Mouse (Mus musculus): ENCODE results near the gene Cdk11b. TPM values are rescaled to one million over a fixed set of nuclear protein-coding genes. Genes with fewer than 3 reads are reported as not detected.

Cdk11b gene
- polyA plus RNA-seq, 1 experiment from 2014 or later: 41.8 TPM

DNA sequence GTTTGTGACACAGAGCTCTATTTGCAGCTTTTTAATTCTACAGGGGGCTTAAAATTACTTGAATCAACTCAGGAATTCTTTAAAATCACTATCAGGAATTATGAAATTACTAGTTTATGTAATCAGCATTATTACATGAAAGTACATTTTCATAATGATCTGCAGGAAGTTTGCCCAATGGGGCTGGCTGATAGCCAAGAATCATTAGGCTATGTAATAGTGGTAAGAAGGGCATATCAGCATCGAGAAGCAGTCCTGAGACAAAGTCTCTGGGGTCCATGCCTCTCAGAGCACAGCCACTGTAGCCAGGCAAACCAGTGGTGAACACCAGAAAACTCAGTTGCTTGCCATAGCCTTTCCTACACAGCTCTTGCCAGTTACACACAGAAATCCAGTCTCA lies 30.9 kb upstream of the Cdk11b start:
- Histone ChIP-seq H3K27ac (no peak overlapping the region), H3K9ac (no peak overlapping the region), H3K4me1 (replicated peaks) (no peaks in the 10 kb centered on the region), H3K36me3 (peaks cover 15% of the 10 kb centered on the region), H3K9me3 (replicated peaks) (no peaks in the 10 kb centered on the region), H3K4me2 (no peak overlapping the region), H3K27me3 (no peaks in the 10 kb centered on the region), H3K4me3 (no peak overlapping the region)
- 61% methylated on average over 1 of the region's 1 CpGs for WGBS
- no peak for ATAC-seq (replicated peaks; ENCODE audit: insufficient number of reproducible peaks, insufficient read depth, low FRiP score, low read depth)

DNA sequence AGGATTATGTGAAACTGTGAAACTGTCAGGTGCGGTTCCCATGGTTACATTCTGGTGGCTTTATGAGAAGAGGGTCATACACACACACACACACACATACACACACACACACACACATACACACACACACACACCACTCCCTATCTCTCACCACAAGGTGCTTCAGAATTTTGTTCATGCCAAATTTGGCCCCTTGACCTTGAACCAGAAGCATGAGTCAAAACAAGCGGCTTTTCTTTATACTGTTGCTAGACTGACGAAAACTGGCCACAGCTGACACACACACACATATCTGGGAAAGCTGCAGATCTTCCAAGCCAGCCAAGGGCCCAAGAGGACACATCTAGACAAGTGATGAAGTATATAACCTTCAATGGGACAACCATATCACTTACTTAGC lies 28.9 kb upstream of the Cdk11b start:
- 70% methylated on average over 3 of the region's 3 CpGs for WGBS

DNA sequence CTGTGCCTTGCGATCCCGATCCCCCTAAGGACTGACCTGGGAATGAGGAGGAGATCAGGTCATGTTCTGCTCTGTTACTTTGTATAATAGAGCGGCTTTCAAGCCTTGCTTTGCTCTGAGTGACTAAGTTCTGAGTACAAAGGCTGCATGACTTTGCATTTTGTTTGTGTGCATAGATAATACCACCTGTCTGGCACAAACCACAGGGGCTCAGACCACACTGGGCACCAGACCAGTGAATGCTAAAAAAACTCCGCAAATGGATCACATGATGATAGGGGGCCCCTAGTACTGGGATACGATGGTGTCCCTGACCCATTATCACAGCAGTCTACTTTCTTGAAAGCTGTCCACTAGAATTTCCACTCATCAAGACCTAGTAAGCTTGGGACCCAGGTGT lies 28.0 kb upstream of the Cdk11b start:
- 0 out of 2 replicates have a peak, but pooled peaks cover 6% of the 10 kb centered on the region for H3K4me1 ChIP-seq (replicated peaks)
- no peaks in the 10 kb centered on the region for H3K27me3 ChIP-seq
- no peak overlapping the region for H3K9ac ChIP-seq
- no peaks in the 10 kb centered on the region for H3K36me3 ChIP-seq
- no peak overlapping the region for H3K4me3 ChIP-seq
- no peak overlapping the region for H3K27ac ChIP-seq
- 67% methylated on average over 5 of the region's 5 CpGs for WGBS
- no peaks in the 10 kb centered on the region for H3K9me3 ChIP-seq (replicated peaks)
- no peak for ATAC-seq (replicated peaks; ENCODE audit: insufficient number of reproducible peaks, insufficient read depth, low FRiP score, low read depth)
- no peak overlapping the region for H3K4me2 ChIP-seq

More for the DNA sequence above, 28.9 kb upstream of the Cdk11b start:
- no peak overlapping the region for H3K27ac ChIP-seq
- 0 out of 2 replicates have a peak, but pooled peaks cover 5% of the 10 kb centered on the region for H3K4me1 ChIP-seq (replicated peaks)
- H3K36me3 ChIP-seq: no peaks in the 10 kb centered on the region
- H3K4me2 ChIP-seq: no peak overlapping the region
- no peaks in the 10 kb centered on the region for H3K9me3 ChIP-seq (replicated peaks)
- H3K4me3 ChIP-seq: no peak overlapping the region
- H3K27me3 ChIP-seq: no peaks in the 10 kb centered on the region
- no peak overlapping the region for H3K9ac ChIP-seq
- no peak for ATAC-seq (replicated peaks; ENCODE audit: insufficient number of reproducible peaks, insufficient read depth, low FRiP score, low read depth)

DNA sequence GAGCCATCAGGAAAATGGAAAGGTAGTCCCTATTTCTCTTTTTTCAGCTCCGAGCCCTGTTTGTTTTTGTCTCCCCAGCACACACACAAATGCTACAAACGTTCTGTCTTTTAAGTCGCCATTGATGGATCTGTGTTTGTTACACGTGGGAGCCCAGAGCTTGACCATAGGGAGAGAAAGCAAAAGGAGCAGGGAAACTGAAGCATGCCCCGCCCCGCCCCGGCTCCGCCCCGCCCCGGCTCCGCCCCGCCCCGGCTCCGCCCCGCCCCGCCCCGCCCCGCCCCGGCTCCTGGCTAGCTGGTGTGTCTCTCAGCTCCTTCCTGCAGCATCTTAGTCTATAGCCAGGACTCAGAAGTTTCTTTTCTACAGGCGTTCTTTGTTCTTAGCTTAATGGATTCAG lies 26.1 kb upstream of the Cdk11b start:
- H3K9ac ChIP-seq: no peak overlapping the region
- peaks cover 18% of the 10 kb centered on the region for H3K4me1 ChIP-seq (replicated peaks)
- H3K27me3 ChIP-seq: no peaks in the 10 kb centered on the region
- H3K9me3 ChIP-seq (replicated peaks): no peaks in the 10 kb centered on the region
- no peak overlapping the region for H3K4me3 ChIP-seq
- WGBS: 23% methylated on average over 20 of the region's 20 CpGs
- no peak overlapping the region for H3K27ac ChIP-seq
- no peak for ATAC-seq (replicated peaks; ENCODE audit: insufficient number of reproducible peaks, insufficient read depth, low FRiP score, low read depth)
- no peak overlapping the region for H3K4me2 ChIP-seq
- H3K36me3 ChIP-seq: no peaks in the 10 kb centered on the region

DNA sequence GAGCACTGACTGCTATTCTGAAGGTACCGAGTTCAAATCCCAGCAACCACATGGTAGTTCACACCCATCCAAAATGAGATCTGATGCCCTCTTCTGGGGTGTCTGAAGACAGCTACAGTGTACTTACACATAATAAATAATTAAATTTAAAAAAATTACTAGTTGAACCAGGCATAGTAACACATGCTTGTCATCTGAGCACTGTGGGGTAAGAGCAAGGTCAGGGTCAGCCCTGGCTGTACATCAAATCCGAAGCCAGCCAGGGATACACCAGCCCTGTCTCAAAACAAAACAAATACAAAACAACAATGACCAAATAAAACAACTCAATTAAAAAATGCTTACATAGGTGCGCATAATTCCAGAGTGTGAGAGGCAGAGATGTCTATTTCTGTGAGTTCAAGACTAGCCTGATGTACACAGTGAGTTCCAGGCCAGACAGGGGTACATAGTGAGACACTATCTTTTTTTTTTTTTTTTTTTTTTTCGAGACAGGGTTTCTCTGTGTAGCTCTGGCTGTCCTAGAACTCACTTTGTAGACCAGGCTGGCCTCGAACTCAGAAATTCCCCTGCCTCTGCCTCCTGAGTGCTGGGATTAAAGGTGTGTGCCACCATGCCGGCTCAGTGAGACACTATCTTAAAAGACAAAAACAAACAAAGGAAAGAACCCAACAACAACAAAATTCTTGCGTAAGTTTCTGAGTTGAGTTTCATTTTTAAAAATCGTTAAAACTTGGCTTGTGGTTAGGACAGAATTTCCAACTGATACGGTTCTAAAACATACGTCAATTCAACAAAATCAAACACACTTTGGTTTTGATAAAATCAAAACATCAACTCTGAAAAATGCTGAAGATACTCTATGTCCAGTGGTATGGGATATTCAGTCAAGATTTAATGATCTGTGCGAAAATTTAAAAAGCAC lies 24.5 kb upstream of the Cdk11b start:
- Histone ChIP-seq H3K4me3 (peak overlapping the region; percentile 99), H3K4me2 (peak overlapping the region; percentile 96), H3K36me3 (no peaks in the 10 kb centered on the region), H3K27me3 (no peaks in the 10 kb centered on the region), H3K4me1 (replicated peaks) (peaks cover 18% of the 10 kb centered on the region), H3K9ac (peak overlapping the region; percentile 51; the same call in 1 of the 2 replicates), H3K27ac (peak overlapping the region; percentile 99), H3K9me3 (replicated peaks) (no peaks in the 10 kb centered on the region)
- WGBS: 83% methylated on average over 11 of the region's 11 CpGs
- no peak for ATAC-seq (replicated peaks; ENCODE audit: insufficient number of reproducible peaks, insufficient read depth, low FRiP score, low read depth)

DNA sequence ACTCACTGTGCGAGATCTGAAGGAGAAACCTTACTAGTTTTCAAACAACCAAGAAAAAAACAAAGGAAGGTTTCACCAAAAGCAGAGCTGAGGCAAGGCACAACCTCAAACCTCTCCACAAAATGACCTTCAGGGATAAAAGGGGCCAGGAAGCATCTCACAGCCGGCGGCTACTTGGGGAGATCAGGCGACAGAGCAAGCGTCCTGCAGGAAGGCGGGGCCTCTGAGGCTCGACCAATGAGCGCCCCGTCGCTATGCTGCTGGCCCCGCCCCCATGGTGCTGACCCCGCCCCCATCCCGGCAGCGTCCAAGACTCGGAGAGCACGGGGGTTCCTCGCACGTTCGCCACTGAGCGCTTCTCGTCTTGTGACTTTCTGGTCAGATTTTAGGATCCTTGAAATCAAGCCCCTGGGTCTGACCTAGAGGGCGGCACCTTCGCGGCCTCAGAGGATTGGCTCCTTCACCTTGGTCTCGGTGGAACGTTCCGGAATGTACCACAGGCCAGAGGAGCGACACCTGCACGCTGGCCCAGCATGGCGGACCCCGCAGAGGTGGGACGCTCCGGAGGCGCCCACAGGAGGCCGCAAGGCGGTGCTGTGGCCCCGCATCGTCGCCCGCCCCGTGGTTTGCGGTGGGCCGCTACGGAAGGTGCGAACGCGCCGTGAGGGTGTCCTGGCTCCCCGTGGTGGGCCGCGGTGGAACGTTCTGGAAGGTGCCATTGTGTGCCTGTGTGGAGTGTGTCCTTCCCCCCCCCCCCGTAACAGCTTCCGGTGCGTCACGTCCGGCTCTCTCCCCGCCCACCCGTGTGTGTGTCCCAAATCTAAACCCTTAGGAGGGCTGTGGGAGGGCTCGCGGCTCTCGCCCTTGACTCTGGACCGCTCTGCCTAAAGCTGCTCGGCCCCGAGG lies 23.3 kb upstream of the Cdk11b start, which contains the start of gene Slc35e2:
Gene Slc35e2 (plus strand): TSS at position 326 of the 906 bp plus-strand sequence.
- Histone ChIP-seq H3K4me3 (peak within 1 kb of the TSS; percentile 99), H3K4me1 (replicated peaks) (peaks cover 18% of the 10 kb centered on the region), H3K9me3 (replicated peaks) (no peaks in the 10 kb centered on the region), H3K36me3 (peaks cover 3% of the 10 kb centered on the region; the same call in 1 of the 2 replicates), H3K9ac (peak within 1 kb of the TSS; percentile 96), H3K27me3 (no peaks in the 10 kb centered on the region), H3K4me2 (peak within 1 kb of the TSS; percentile 96), H3K27ac (peak within 1 kb of the TSS; percentile 99)
- WGBS: under 1% methylated on average over 61 of the region's 65 CpGs
- peak; percentile 95 for ATAC-seq (replicated peaks; ENCODE audit: insufficient number of reproducible peaks, insufficient read depth, low FRiP score, low read depth)

DNA sequence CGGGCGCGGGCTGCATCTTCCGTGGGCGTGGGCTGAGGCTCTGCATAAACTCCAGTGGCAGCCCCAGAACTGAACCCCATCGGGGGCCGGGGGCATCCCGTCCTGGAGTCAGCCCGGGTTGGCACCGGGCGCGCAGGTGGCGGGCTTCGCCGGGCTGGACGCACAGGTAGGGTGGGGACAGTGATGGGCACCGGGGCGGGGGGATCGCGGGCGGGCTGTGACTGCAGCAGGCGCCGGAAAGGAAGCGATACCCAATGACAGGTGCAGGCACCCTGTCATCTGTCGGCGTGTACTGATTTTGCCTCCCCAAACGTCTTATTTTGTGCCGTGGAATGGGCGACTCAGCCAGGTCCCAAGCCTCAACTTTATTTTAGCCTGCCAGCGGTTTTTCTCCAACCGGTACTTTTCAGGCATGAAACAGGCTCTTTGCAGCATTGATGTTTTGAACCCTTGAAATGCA lies 22.6 kb upstream of the Cdk11b start:
- Histone ChIP-seq H3K4me3 (peak overlapping the region; percentile 99), H3K27me3 (no peaks in the 10 kb centered on the region), H3K9ac (peak overlapping the region; percentile 96), H3K4me2 (peak overlapping the region; percentile 96), H3K27ac (peak overlapping the region; percentile 99), H3K36me3 (peaks cover 3% of the 10 kb centered on the region; the same call in 1 of the 2 replicates), H3K4me1 (replicated peaks) (peaks cover 18% of the 10 kb centered on the region), H3K9me3 (replicated peaks) (no peaks in the 10 kb centered on the region)
- 2% methylated on average over 29 of the region's 31 CpGs for WGBS
- ATAC-seq (replicated peaks; ENCODE audit: insufficient number of reproducible peaks, insufficient read depth, low FRiP score, low read depth): no peak

DNA sequence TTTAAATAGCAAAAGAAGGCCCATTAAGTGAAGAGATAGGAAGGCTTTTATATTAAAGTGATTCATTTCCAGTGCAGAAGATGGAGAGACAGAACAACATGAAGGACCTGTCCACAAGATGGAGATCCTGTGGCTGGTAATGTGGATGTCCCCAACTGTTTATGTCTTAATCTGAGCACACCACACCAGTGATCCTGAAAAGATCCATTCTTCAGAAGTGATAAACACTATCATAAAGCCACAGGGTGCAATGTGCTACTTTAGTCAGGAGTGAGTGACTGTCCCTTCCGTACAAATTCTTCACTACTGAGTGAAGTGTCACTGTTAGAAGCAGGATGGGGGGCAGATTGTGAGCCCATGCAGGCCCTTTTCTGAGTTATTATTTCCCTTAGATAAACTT lies 21.9 kb upstream of the Cdk11b start:
- H3K4me3 ChIP-seq: peak overlapping the region; percentile 99; the same call in 1 of the 2 replicates

DNA sequence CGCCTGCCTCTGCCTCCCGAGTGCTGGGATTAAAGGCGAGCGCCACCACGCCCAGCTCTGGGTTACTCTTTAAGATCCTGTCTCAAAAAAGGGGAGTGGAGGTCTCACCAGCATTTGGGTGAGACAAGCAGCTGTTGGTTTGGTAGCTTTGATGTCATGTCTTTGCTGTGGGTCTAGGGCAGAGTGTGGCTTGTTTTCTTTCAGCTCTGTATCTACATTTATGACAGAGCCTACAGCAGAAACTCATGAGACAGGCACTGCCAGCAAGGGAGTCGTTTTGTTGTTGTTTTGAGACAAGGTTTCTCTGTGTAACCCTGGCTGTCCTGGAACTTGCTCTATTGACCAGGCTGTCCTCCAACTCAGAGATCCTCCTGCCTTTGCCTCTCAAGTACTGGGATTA lies 20.9 kb upstream of the Cdk11b start:
- peaks cover 18% of the 10 kb centered on the region for H3K4me1 ChIP-seq (replicated peaks)
- peaks cover 3% of the 10 kb centered on the region; the same call in 1 of the 2 replicates for H3K36me3 ChIP-seq
- 92% methylated on average over 6 of the region's 6 CpGs for WGBS
- H3K9me3 ChIP-seq (replicated peaks): no peaks in the 10 kb centered on the region
- no peak overlapping the region for H3K4me3 ChIP-seq
- no peak for ATAC-seq (replicated peaks; ENCODE audit: insufficient number of reproducible peaks, insufficient read depth, low FRiP score, low read depth)
- H3K27ac ChIP-seq: no peak overlapping the region
- H3K27me3 ChIP-seq: no peaks in the 10 kb centered on the region
- no peak overlapping the region for H3K4me2 ChIP-seq
- H3K9ac ChIP-seq: no peak overlapping the region

More for the DNA sequence above, 21.9 kb upstream of the Cdk11b start:
- Histone ChIP-seq H3K4me1 (replicated peaks) (peaks cover 18% of the 10 kb centered on the region), H3K27me3 (no peaks in the 10 kb centered on the region), H3K36me3 (peaks cover 3% of the 10 kb centered on the region; the same call in 1 of the 2 replicates), H3K4me2 (peak overlapping the region; percentile 96), H3K27ac (no peak overlapping the region), H3K9me3 (replicated peaks) (no peaks in the 10 kb centered on the region), H3K9ac (no peak overlapping the region)
- WGBS: 94% methylated on average over 1 of the region's 1 CpGs
- ATAC-seq (replicated peaks; ENCODE audit: insufficient number of reproducible peaks, insufficient read depth, low FRiP score, low read depth): no peak

DNA sequence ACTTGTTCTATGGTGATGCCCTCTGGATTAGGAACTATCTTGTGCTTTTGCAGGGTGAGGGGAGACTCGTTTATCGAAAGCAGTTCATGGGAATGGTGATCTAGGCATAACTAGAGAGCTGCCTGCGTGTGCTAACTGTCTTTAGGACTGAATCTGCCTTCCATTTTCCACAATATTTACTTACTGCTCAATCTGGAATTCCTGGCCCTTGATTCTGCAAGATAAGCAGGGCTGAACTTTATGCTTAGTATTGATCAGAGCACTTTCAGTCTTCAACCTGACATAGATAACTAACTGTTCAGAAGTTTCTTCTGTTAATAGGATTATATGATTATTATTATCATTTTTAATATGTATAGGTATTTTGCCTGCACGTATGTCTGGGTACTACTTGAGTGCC lies 19.5 kb upstream of the Cdk11b start:
- ATAC-seq (replicated peaks; ENCODE audit: insufficient number of reproducible peaks, insufficient read depth, low FRiP score, low read depth): no peak
- H3K27ac ChIP-seq: no peak overlapping the region
- no peak overlapping the region for H3K9ac ChIP-seq
- H3K27me3 ChIP-seq: no peaks in the 10 kb centered on the region
- peaks cover 11% of the 10 kb centered on the region; the same call in 1 of the 2 replicates for H3K36me3 ChIP-seq
- peaks cover 15% of the 10 kb centered on the region for H3K4me1 ChIP-seq (replicated peaks)
- H3K4me3 ChIP-seq: no peak overlapping the region
- no peak overlapping the region for H3K4me2 ChIP-seq
- WGBS: 96% methylated on average over 4 of the region's 4 CpGs
- H3K9me3 ChIP-seq (replicated peaks): no peaks in the 10 kb centered on the region

DNA sequence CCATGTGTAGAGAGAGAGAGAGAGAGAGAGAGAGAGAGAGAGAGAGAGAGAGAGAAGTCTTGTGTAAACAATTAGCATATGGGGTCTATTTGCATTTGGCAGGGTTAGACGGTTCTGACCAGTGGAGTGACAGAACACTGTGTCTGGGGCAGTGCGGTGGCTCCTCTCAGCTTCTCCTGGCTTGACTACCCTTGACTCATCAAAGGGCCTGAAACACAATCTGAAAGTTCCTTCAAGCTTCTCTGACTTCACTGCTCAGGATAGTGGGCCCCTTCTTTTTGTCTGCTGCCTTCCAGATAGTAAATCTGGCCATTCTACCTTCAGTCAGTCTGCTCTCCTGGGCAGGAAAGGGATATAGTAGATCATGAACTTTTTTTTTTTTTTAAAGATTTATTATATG lies 17.8 kb upstream of the Cdk11b start:
- ATAC-seq (replicated peaks; ENCODE audit: insufficient number of reproducible peaks, insufficient read depth, low FRiP score, low read depth): no peak
- Histone ChIP-seq H3K9ac (no peak overlapping the region), H3K27ac (no peak overlapping the region), H3K36me3 (peaks cover 26% of the 10 kb centered on the region; the same call in 1 of the 2 replicates), H3K4me1 (replicated peaks) (peaks cover 12% of the 10 kb centered on the region), H3K4me2 (no peak overlapping the region), H3K4me3 (no peak overlapping the region), H3K9me3 (replicated peaks) (no peaks in the 10 kb centered on the region), H3K27me3 (no peaks in the 10 kb centered on the region)
- 80% methylated on average over 2 of the region's 2 CpGs for WGBS
